Mouse (Mus musculus) cerebellum, adult 18-20 months (tissue): ENCODE data around the gene Ap3b2.
A peak's percentile ranks its signal among the peaks of the same experiment; 100 is the strongest.
"Not testable (repeated sequence)": the region's sequence is repeated elsewhere in the genome, so short reads cannot be mapped to it uniquely, and the experiment has no call there.

Experiments
- DNase-seq, 2 experiments: peaks; one replicate each; pipeline ENCODE4 v3.0.0; 2021

Ap3b2 gene

GRCm38 (mm10) chr7:81493331-81494021 lies at the start of gene Ap3b2:
Gene Ap3b2 (minus strand): TSS chr7:81493925.
- DNase-seq = peak; percentile 85 to 89

- no peak for DNase-seq
Measured at GRCm38 (mm10) chr7:81542934-81543333, 49.2 kb upstream of the Ap3b2 start.

- DNase-seq = peak; percentile 26
Measured at GRCm38 (mm10) chr7:81541924-81542524, 48.3 kb upstream of the Ap3b2 start.

GRCm38 (mm10) chr7:81540999-81541398 lies 47.3 kb upstream of the Ap3b2 start:
- DNase-seq = no peak

GRCm38 (mm10) chr7:81539565-81539964 lies 45.8 kb upstream of the Ap3b2 start:
- no peak for DNase-seq

GRCm38 (mm10) chr7:81538070-81538675 lies 44.4 kb upstream of the Ap3b2 start:
- DNase-seq = no peak

- DNase-seq = no peak
Measured at GRCm38 (mm10) chr7:81536478-81536877, 42.8 kb upstream of the Ap3b2 start.

- no peak for DNase-seq
Measured at GRCm38 (mm10) chr7:81531462-81531861, 37.7 kb upstream of the Ap3b2 start.

GRCm38 (mm10) chr7:81528918-81529317 lies 35.2 kb upstream of the Ap3b2 start:
- no peak for DNase-seq

GRCm38 (mm10) chr7:81523663-81524017 lies 29.9 kb upstream of the Ap3b2 start:
- no peak for DNase-seq

GRCm38 (mm10) chr7:81523008-81523662 lies 29.4 kb upstream of the Ap3b2 start:
- peak; percentile 91 for DNase-seq

- DNase-seq = no peak
Measured at GRCm38 (mm10) chr7:81516154-81517030, 22.7 kb upstream of the Ap3b2 start.

- no peak for DNase-seq
Measured at GRCm38 (mm10) chr7:81514906-81515590, 21.3 kb upstream of the Ap3b2 start.

GRCm38 (mm10) chr7:81501050-81501449 lies 7.3 kb upstream of the Ap3b2 start:
- no peak for DNase-seq

- no peak for DNase-seq
Measured at GRCm38 (mm10) chr7:81498181-81498580, 4.5 kb upstream of the Ap3b2 start, which contains the start of gene BC048679. Gene BC048679 (minus strand): TSS chr7:81498281.

- DNase-seq = no peak
Measured at GRCm38 (mm10) chr7:81497171-81497570, 3.4 kb upstream of the Ap3b2 start.

GRCm38 (mm10) chr7:81492628-81493027 lies 1.1 kb downstream of the Ap3b2 start:
- DNase-seq = no peak

- DNase-seq = no peak
Measured at GRCm38 (mm10) chr7:81489649-81490048, 4.1 kb downstream of the Ap3b2 start.

GRCm38 (mm10) chr7:81480800-81481199 lies 12.9 kb downstream of the Ap3b2 start:
- DNase-seq = peak; percentile 27 to 37

- no peak for DNase-seq
Measured at GRCm38 (mm10) chr7:81479531-81480090, 14.1 kb downstream of the Ap3b2 start.

- DNase-seq = not testable (repeated sequence)
Measured at GRCm38 (mm10) chr7:81478261-81478660, 15.5 kb downstream of the Ap3b2 start.

- DNase-seq = no peak
Measured at GRCm38 (mm10) chr7:81476833-81477232, 16.9 kb downstream of the Ap3b2 start.
